Mouse (Mus musculus): ENCODE data around the gene Phf21a. TPM values are rescaled to one million over a fixed set of nuclear protein-coding genes. Genes with fewer than 3 reads are reported as not detected.

The Phf21a gene
- polyA plus RNA-seq, 1 experiment from 2014 or later, result 40.4 TPM

DNA sequence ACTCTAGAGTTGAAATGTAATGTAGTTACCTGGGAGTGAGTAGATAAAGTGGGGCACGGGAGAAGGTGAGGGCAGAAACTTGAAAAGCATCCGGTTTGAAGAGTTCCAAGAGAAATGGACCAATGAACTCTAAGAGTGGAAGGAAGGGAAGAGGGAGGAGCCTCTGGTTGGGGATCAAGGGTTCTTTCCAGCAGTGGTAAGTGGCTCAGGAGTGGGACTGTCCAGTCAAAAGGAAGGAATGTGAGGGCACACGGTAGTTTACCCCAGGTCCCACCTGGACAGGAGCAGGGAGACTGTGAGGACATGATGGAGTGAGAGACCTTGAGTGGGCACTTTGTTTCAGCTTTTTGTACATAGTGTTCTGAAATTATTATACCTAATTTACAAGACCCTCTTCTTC lies 196.4 kb downstream of the Phf21a start:
- Histone ChIP-seq H3K4me2 (replicated peaks) (no peak overlapping the region), H3K9ac (no peak overlapping the region), H3K4me1 (peaks cover 4% of the 10 kb centered on the region; the same call in 1 of the 2 replicates), H3K27ac (no peak overlapping the region), H3K36me3 (no peaks in the 10 kb centered on the region), H3K27me3 (no peaks in the 10 kb centered on the region), H3K9me3 (replicated peaks) (no peaks in the 10 kb centered on the region), H3K4me3 (no peak overlapping the region)
- 83% methylated on average over 3 of the region's 3 CpGs for WGBS
- ATAC-seq (ENCODE audit: low FRiP score), result no peak

GRCm38 (mm10) chr2:92291526-92291925 lies 198.6 kb downstream of the Phf21a start:
- H3K9me3 ChIP-seq (replicated peaks), result no peaks in the 10 kb centered on the region
- no peak overlapping the region for H3K27ac ChIP-seq
- H3K9ac ChIP-seq, result no peak overlapping the region
- H3K4me2 ChIP-seq (replicated peaks), result no peak overlapping the region
- no peaks in the 10 kb centered on the region for H3K27me3 ChIP-seq
- H3K4me1 ChIP-seq, result no peaks in the 10 kb centered on the region
- H3K4me3 ChIP-seq, result no peak overlapping the region
- ATAC-seq (ENCODE audit: low FRiP score), result no peak
- H3K36me3 ChIP-seq, result no peaks in the 10 kb centered on the region
- 96% methylated on average over 3 of the region's 3 CpGs for WGBS

- Histone ChIP-seq H3K27ac (no peak overlapping the region), H3K9me3 (replicated peaks) (no peaks in the 10 kb centered on the region), H3K4me1 (peaks cover 3% of the 10 kb centered on the region), H3K9ac (no peak overlapping the region), H3K27me3 (no peaks in the 10 kb centered on the region), H3K36me3 (no peaks in the 10 kb centered on the region), H3K4me2 (replicated peaks) (no peak overlapping the region), H3K4me3 (no peak overlapping the region)
- WGBS, result 7% methylated on average over 6 of the region's 6 CpGs
- no peak for ATAC-seq (ENCODE audit: low FRiP score)
Observed at GRCm38 (mm10) chr2:92296402-92296801, 203.5 kb downstream of the Phf21a start.

GRCm38 (mm10) chr2:92299896-92300295 lies 207.0 kb downstream of the Phf21a start:
- H3K36me3 ChIP-seq, result no peaks in the 10 kb centered on the region
- no peaks in the 10 kb centered on the region for H3K27me3 ChIP-seq
- no peak overlapping the region for H3K9ac ChIP-seq
- ATAC-seq (ENCODE audit: low FRiP score), result no peak
- no peak overlapping the region for H3K4me3 ChIP-seq
- H3K9me3 ChIP-seq (replicated peaks), result no peaks in the 10 kb centered on the region
- no peak overlapping the region for H3K4me2 ChIP-seq (replicated peaks)
- 77% methylated on average over 10 of the region's 10 CpGs for WGBS
- no peak overlapping the region for H3K27ac ChIP-seq
- H3K4me1 ChIP-seq, result peaks cover 3% of the 10 kb centered on the region

DNA sequence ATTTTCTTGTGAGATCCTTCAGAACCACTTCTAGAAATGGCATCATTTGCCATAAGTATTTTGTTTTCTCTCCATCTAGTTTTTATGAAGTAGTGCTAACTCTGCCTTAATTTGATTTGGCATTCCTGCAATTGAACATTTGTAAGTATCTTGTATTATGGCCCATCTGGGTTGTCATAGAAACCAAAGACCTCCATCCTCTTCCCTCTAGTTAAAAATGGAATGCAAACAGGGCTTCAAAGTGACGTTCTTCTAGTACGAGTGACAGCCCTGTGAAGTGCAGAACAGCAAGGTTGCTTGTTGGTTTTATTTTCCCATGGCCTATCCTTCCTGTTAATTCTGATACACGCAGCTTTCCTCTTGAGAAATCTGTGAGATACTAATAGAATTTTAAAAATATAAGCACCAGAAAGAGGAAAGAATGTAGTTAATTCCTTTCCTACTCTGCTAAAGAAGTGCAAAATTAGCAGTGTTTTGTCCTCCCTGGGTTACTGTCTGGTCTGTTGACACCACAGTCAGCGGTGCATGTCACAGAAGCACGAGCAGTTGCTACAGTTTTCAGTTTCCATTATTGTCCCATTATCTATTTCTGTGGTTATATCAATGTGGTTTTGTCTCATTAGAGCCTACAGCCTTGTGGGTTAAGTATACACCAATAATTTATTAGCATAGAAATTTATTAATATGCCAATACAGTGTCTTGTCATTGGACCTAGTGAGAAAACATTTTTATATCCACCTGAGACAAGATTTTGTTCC lies 209.1 kb downstream of the Phf21a start:
- H3K4me2 ChIP-seq (replicated peaks), result no peak overlapping the region
- H3K9ac ChIP-seq, result no peak overlapping the region
- H3K27ac ChIP-seq, result no peak overlapping the region
- H3K9me3 ChIP-seq (replicated peaks), result no peaks in the 10 kb centered on the region
- H3K36me3 ChIP-seq, result no peaks in the 10 kb centered on the region
- no peaks in the 10 kb centered on the region for H3K27me3 ChIP-seq
- no peak for ATAC-seq (ENCODE audit: low FRiP score)
- H3K4me1 ChIP-seq, result peaks cover 3% of the 10 kb centered on the region
- H3K4me3 ChIP-seq, result no peak overlapping the region
- whole genome bisulfite sequencing, result 42% methylated on average over 5 of the region's 5 CpGs

DNA sequence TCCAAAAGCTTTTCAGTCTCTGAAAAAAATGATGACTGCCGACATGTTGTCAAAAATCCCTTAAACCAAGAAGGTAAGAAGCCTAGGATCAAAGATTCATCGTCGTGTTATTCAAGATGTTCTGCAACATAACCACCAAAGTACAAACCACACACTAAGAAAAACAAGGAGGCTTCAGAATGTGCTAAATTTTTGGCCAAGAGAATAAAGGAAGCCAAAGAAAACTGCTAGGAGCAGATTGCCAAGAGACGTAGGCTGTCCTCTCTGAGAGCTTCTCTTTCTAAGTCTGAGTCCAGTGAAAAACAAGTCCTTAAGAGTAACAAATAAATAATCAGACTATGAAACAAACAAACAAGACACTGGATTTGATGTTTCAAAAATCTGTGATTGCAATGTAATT lies 219.6 kb downstream of the Phf21a start:
- peaks cover 2% of the 10 kb centered on the region for H3K36me3 ChIP-seq
- H3K27me3 ChIP-seq, result no peaks in the 10 kb centered on the region
- H3K9me3 ChIP-seq (replicated peaks), result no peaks in the 10 kb centered on the region
- H3K9ac ChIP-seq, result no peak overlapping the region
- no peak for ATAC-seq (ENCODE audit: low FRiP score)
- H3K4me3 ChIP-seq, result no peak overlapping the region
- no peaks in the 10 kb centered on the region for H3K4me1 ChIP-seq
- no peak overlapping the region for H3K27ac ChIP-seq
- H3K4me2 ChIP-seq (replicated peaks), result no peak overlapping the region
- WGBS, result 89% methylated on average over 4 of the region's 4 CpGs

GRCm38 (mm10) chr2:92314031-92314430 lies 221.1 kb downstream of the Phf21a start:
- Histone ChIP-seq H3K4me2 (replicated peaks) (no peak overlapping the region), H3K9ac (no peak overlapping the region), H3K27me3 (no peaks in the 10 kb centered on the region), H3K27ac (no peak overlapping the region), H3K36me3 (peaks cover 2% of the 10 kb centered on the region), H3K9me3 (replicated peaks) (no peaks in the 10 kb centered on the region), H3K4me3 (no peak overlapping the region), H3K4me1 (no peaks in the 10 kb centered on the region)
- WGBS, result 82% methylated on average over 1 of the region's 1 CpGs
- no peak for ATAC-seq (ENCODE audit: low FRiP score)

DNA sequence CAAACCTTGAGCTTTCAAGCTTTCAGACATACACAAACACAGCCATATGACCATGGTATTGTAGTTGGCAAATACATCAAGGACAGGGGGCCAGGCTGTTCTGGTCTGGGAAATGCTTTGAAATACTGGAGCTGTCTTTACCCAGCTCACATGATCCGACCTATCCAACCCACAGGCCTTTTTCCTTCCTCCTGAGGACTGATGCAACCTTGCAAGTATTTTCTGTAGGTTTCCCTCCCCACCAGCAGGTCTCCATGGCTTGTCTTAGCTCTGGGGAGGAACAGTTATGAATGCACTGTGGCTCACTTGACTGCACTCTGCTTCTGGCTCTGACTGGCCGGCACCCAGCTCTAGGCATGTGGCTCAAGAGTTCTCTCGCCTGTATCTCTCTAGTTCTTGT lies 223.7 kb downstream of the Phf21a start:
- H3K4me1 ChIP-seq, result no peaks in the 10 kb centered on the region
- no peak overlapping the region for H3K4me2 ChIP-seq (replicated peaks)
- H3K27ac ChIP-seq, result no peak overlapping the region
- no peaks in the 10 kb centered on the region for H3K9me3 ChIP-seq (replicated peaks)
- H3K36me3 ChIP-seq, result peaks cover 7% of the 10 kb centered on the region; the same call in 1 of the 2 replicates
- no peaks in the 10 kb centered on the region for H3K27me3 ChIP-seq
- WGBS, result 85% methylated on average over 3 of the region's 3 CpGs
- no peak overlapping the region for H3K9ac ChIP-seq
- no peak for ATAC-seq (ENCODE audit: low FRiP score)
- no peak overlapping the region for H3K4me3 ChIP-seq

DNA sequence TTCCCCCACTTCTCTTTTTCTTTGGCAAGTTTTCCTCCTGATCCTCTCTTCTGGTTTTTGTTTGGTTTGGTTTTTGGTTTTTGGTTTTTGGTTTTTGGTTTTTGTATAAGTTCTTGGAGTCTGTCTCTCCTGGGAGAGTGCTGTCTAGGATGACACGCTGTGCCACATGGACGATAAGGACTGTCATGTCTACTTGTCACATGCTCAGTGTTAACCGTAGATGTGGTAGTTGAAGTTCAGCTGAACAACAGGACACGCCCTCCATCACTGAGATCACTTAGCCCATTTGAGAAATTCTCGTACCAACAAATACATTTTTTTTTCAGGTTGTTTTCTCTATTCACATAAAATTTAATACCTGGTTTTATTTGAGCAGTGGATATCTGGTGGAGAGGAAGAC lies 224.3 kb downstream of the Phf21a start:
- no peak overlapping the region for H3K4me2 ChIP-seq (replicated peaks)
- H3K9me3 ChIP-seq (replicated peaks), result no peaks in the 10 kb centered on the region
- WGBS, result 88% methylated on average over 5 of the region's 5 CpGs
- peaks cover 13% of the 10 kb centered on the region for H3K36me3 ChIP-seq
- H3K27ac ChIP-seq, result no peak overlapping the region
- no peak for ATAC-seq (ENCODE audit: low FRiP score)
- no peaks in the 10 kb centered on the region for H3K27me3 ChIP-seq
- H3K4me3 ChIP-seq, result no peak overlapping the region
- H3K9ac ChIP-seq, result no peak overlapping the region
- no peaks in the 10 kb centered on the region for H3K4me1 ChIP-seq

DNA sequence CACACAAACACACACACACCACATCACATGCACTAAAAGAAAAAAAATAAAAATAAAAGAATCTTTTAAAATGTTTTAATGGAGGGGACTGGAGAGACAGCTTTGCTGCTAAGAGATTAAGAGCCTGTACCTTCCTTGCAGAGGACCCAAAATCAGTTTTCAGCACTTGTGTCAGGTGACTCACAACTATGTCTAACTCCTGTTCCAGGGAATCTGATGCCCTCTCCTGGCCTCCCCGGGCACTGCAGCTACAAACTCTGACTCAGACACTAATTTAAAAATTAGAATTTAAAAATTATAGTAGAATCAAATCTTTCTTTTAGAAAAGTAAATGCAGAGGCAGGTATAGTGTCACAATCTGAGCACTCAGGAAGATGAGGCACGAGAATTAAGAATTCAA lies 229.8 kb downstream of the Phf21a start:
- H3K9ac ChIP-seq, result no peak overlapping the region
- no peak overlapping the region for H3K4me2 ChIP-seq (replicated peaks)
- WGBS, result 87% methylated on average over 2 of the region's 2 CpGs
- no peaks in the 10 kb centered on the region for H3K4me1 ChIP-seq
- no peak for ATAC-seq (ENCODE audit: low FRiP score)
- H3K9me3 ChIP-seq (replicated peaks), result no peaks in the 10 kb centered on the region
- no peak overlapping the region for H3K4me3 ChIP-seq
- no peaks in the 10 kb centered on the region for H3K27me3 ChIP-seq
- peaks cover 29% of the 10 kb centered on the region for H3K36me3 ChIP-seq
- H3K27ac ChIP-seq, result no peak overlapping the region

- H3K4me3 ChIP-seq, result no peak overlapping the region
- H3K36me3 ChIP-seq, result peaks cover 47% of the 10 kb centered on the region
- no peak for ATAC-seq (ENCODE audit: low FRiP score)
- H3K9me3 ChIP-seq (replicated peaks), result no peaks in the 10 kb centered on the region
- H3K9ac ChIP-seq, result no peak overlapping the region
- H3K4me1 ChIP-seq, result no peaks in the 10 kb centered on the region
- no peaks in the 10 kb centered on the region for H3K27me3 ChIP-seq
- no peak overlapping the region for H3K27ac ChIP-seq
- H3K4me2 ChIP-seq (replicated peaks), result no peak overlapping the region
- WGBS, result 81% methylated on average over 7 of the region's 7 CpGs
Observed at GRCm38 (mm10) chr2:92325676-92326075, 232.8 kb downstream of the Phf21a start.

DNA sequence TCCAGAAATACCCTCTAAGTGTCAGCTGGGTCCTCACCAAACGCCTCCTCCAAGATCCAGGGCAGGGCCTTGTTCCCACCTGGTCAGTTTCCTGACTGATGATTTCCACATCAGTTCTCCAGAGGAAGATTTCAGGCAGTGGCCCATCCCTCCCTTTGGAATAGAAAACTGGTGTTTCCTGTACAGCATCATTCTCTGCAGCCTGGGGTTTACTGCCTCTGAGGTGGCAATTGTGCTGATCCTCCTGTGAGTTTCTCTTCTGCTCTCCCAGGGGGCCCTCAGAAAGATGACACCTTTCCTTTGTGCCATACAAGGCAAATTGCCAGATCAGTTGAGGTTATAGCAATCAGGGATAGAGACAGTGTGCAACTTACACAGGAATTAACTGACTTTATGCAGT lies 233.3 kb downstream of the Phf21a start:
- Histone ChIP-seq H3K27me3 (no peaks in the 10 kb centered on the region), H3K9ac (no peak overlapping the region), H3K4me1 (no peaks in the 10 kb centered on the region), H3K27ac (no peak overlapping the region), H3K9me3 (replicated peaks) (no peaks in the 10 kb centered on the region), H3K36me3 (peaks cover 44% of the 10 kb centered on the region), H3K4me3 (no peak overlapping the region), H3K4me2 (replicated peaks) (no peak overlapping the region)
- WGBS, result 91% methylated on average over 1 of the region's 1 CpGs
- ATAC-seq (ENCODE audit: low FRiP score), result no peak

DNA sequence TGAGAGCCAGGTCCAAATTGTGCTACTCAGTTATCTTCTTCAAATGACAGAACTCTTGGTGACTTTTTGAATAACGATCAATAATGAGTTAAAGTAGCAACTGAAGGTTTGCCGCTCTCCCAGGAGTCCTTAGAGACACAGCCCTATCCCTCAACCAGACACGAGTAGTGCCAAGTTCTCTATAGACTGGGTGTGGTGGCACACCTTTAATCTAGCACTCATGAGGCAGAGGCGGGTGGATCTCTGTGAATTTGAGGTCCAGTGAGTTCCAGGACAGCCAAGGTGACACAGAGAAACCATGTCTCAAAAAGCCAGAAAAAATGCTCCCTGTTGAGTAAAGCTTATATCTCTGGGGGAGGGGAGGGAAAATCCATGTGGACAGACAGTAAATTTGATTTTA lies 234.7 kb downstream of the Phf21a start:
- Histone ChIP-seq H3K27me3 (no peaks in the 10 kb centered on the region), H3K4me2 (replicated peaks) (no peak overlapping the region), H3K9me3 (replicated peaks) (no peaks in the 10 kb centered on the region), H3K27ac (no peak overlapping the region), H3K4me1 (no peaks in the 10 kb centered on the region), H3K4me3 (no peak overlapping the region), H3K9ac (no peak overlapping the region), H3K36me3 (peaks cover 40% of the 10 kb centered on the region)
- WGBS, result 96% methylated on average over 4 of the region's 4 CpGs
- ATAC-seq (ENCODE audit: low FRiP score), result no peak

Data from hindbrain, embryonic 12.5 days (tissue).